Mouse (Mus musculus) CH12.LX (cell line): ENCODE results near the gene Rnf208. TPM values are rescaled to one million over a fixed set of nuclear protein-coding genes. Genes with fewer than 3 reads are reported as not detected.

Source experiments
- DNase-seq: peaks from one replicate; pipeline ENCODE4 v3.0.0-alpha.2; 2013; ENCODE audit errors: extremely low read depth
- H3K27ac ChIP-seq: 2 replicates; pipeline ENCODE4 v1.5.1; 2012; ENCODE audit warnings: low read depth, mild to moderate bottlenecking, control low read depth, moderate library complexity; ENCODE audit not compliant: insufficient read depth
- H3K27me3 ChIP-seq: replicated peaks from 2 replicates; pipeline ENCODE3; 2012; ENCODE audit warnings: inconsistent platforms
- H3K36me3 ChIP-seq, 2 experiments: replicated peaks in 1 of 2; 2 replicates each; pipeline versions ENCODE3 to v1.6.1; 2012; ENCODE audit warnings: inconsistent platforms in 1 of 2, low read length in 1 of 2, mild to moderate bottlenecking in 1 of 2, mixed read lengths in 1 of 2, moderate library complexity in 1 of 2; ENCODE audit not compliant: control insufficient read depth in 1 of 2, insufficient read depth in 1 of 2
- H3K4me1 ChIP-seq, 2 experiments: 2 replicates each; pipeline ENCODE4 v1.6.1; 2012; ENCODE audit warnings: inconsistent platforms in 1 of 2, moderate library complexity in 1 of 2; ENCODE audit not compliant: insufficient read depth in 2 of 2, control insufficient read depth in 1 of 2
- H3K4me2 ChIP-seq: 2 replicates; pipeline ENCODE4 v1.6.1; 2012; ENCODE audit warnings: low read depth, mild to moderate bottlenecking, control low read depth; ENCODE audit not compliant: poor library complexity, insufficient read depth, severe bottlenecking
- H3K4me3 ChIP-seq, 3 experiments: fragments of 150-350 bp in 1 of 3; sonication (generic) in 1 of 3; replicated peaks in 1 of 3; 2 replicates each; pipeline versions ENCODE3 to v1.5.1; 2011 to 2012; ENCODE audit warnings: low read depth in 2 of 3, low read length in 2 of 3, mild to moderate bottlenecking in 2 of 3, moderate library complexity in 2 of 3, control low read depth in 1 of 3, improper control_type of control experiment in 1 of 3, inconsistent platforms in 1 of 3, mixed read lengths in 1 of 3; ENCODE audit not compliant: poor library complexity in 1 of 3
- H3K79me2 ChIP-seq: replicated peaks from 2 replicates; pipeline ENCODE4 v1.6.1; 2012; ENCODE audit warnings: mild to moderate bottlenecking, moderate library complexity; ENCODE audit not compliant: control insufficient read depth, poor library complexity, insufficient read depth, severe bottlenecking; ENCODE audit errors: extremely low read depth
- H3K9ac ChIP-seq: 2 replicates; pipeline ENCODE4 v1.6.1; 2012; ENCODE audit warnings: low read depth, mild to moderate bottlenecking, control low read depth, moderate library complexity; ENCODE audit not compliant: insufficient read depth
- H3K9me3 ChIP-seq: replicated peaks from 2 replicates; pipeline ENCODE3; 2012; ENCODE audit warnings: low read length, inconsistent platforms, mixed read lengths
- BHLHE40 ChIP-seq: IDR thresholded peaks from 2 replicates; pipeline ENCODE4 v1.6.1; 2011; ENCODE audit warnings: mild to moderate bottlenecking, low read depth, low read length, improper control_type of control experiment
- CHD2 ChIP-seq: IDR thresholded peaks from 2 replicates; pipeline ENCODE4 v1.6.1; 2011; ENCODE audit warnings: low read length, improper control_type of control experiment
- E2F4 ChIP-seq: IDR thresholded peaks from 2 replicates; pipeline ENCODE4 v1.6.1; 2011; ENCODE audit warnings: low read depth, low read length, improper control_type of control experiment; ENCODE audit not compliant: insufficient replicate concordance
- ELF1 ChIP-seq: IDR thresholded peaks from 2 replicates; pipeline ENCODE4 v1.6.1; 2014; ENCODE audit warnings: low read depth, mild to moderate bottlenecking, inconsistent platforms, low read length, improper control_type of control experiment
- EP300 ChIP-seq: IDR thresholded peaks from 2 replicates; pipeline ENCODE4 v1.6.1; 2011; ENCODE audit warnings: low read length, improper control_type of control experiment
- ETS1 ChIP-seq: conservative IDR thresholded peaks from 2 replicates; pipeline ENCODE4 v1.6.1; 2012; ENCODE audit warnings: low read depth, mild to moderate bottlenecking, inconsistent platforms, low read length, improper control_type of control experiment, moderate library complexity
- IRF4 ChIP-seq: IDR thresholded peaks from 2 replicates; pipeline ENCODE4 v1.6.1; 2014; ENCODE audit warnings: low read depth, mild to moderate bottlenecking, inconsistent platforms, low read length, improper control_type of control experiment
- JUN ChIP-seq: IDR thresholded peaks from 2 replicates; pipeline ENCODE4 v1.6.1; 2011; ENCODE audit warnings: low read depth, mild to moderate bottlenecking, low read length, improper control_type of control experiment, moderate library complexity; ENCODE audit not compliant: insufficient read depth
- MAZ ChIP-seq: IDR thresholded peaks from 2 replicates; pipeline ENCODE4 v1.6.1; 2012; ENCODE audit warnings: low read depth, mild to moderate bottlenecking, inconsistent platforms, low read length, improper control_type of control experiment, moderate library complexity
- MEF2A ChIP-seq: IDR thresholded peaks from 2 replicates; pipeline ENCODE4 v1.6.1; 2014; ENCODE audit warnings: low read depth, mild to moderate bottlenecking, inconsistent platforms, low read length, improper control_type of control experiment, borderline replicate concordance
- MYC ChIP-seq: IDR thresholded peaks from 2 replicates; pipeline ENCODE4 v1.6.1; 2011; ENCODE audit warnings: low read depth, mild to moderate bottlenecking, improper control_type of control experiment, low read length
- NELFE ChIP-seq: IDR thresholded peaks from 2 replicates; pipeline ENCODE4 v1.6.1; 2011; ENCODE audit warnings: low read depth, low read length, improper control_type of control experiment
- PAX5 ChIP-seq: IDR thresholded peaks from 2 replicates; pipeline ENCODE4 v1.6.1; 2012; ENCODE audit warnings: low read length, inconsistent platforms, mixed read lengths
- POLR2AphosphoS2 ChIP-seq: IDR thresholded peaks from 2 replicates; pipeline ENCODE4 v1.6.1; 2011; ENCODE audit warnings: low read depth, low read length, improper control_type of control experiment
- RAD21 ChIP-seq: IDR thresholded peaks from 2 replicates; pipeline ENCODE4 v1.6.1; 2011; ENCODE audit warnings: low read depth, mild to moderate bottlenecking, low read length, improper control_type of control experiment, moderate library complexity
- USF2 ChIP-seq: conservative IDR thresholded peaks from 2 replicates; pipeline ENCODE4 v1.6.1; 2011; ENCODE audit warnings: low read depth, low read length, improper control_type of control experiment
- ZC3H11A ChIP-seq: IDR thresholded peaks from 2 replicates; pipeline ENCODE4 v1.6.1; 2012; ENCODE audit warnings: low read depth, mild to moderate bottlenecking, inconsistent platforms, low read length, improper control_type of control experiment
- ZKSCAN1 ChIP-seq: IDR thresholded peaks from 2 replicates; pipeline ENCODE4 v1.6.1; 2012; ENCODE audit warnings: low read depth, inconsistent platforms, low read length, improper control_type of control experiment, borderline replicate concordance
- ZNF384 ChIP-seq: IDR thresholded peaks from 2 replicates; pipeline ENCODE4 v1.6.1; 2012; ENCODE audit warnings: low read depth, low read length, improper control_type of control experiment, inconsistent platforms
- dilution Hi-C: fragments of 300-500 bp; cut with MboI; formaldehyde crosslinking; loops from 2 replicates; pipeline ENCODE4 v1.14.3; 2020; ENCODE audit warnings: low sequenced_read_pairs; ENCODE audit not compliant: extremely low pct_unique_long_range_greater_than_20kb, extremely low pct_ligation_motif_present
- in situ Hi-C: fragments of 300-500 bp; cut with MboI; formaldehyde crosslinking; loops from 3 replicates; pipeline ENCODE4 v1.14.3; 2019; ENCODE audit warnings: low sequenced_read_pairs, low pct_ligation_motif_present, low pct_unique_long_range_greater_than_20kb, mixed read lengths
- polyA plus RNA-seq: library from polyadenylated mRNA; unstranded; fragments of >175 nt; gene quantifications from 2 replicates; pipeline ENCODE4 v1.2.1, GENCODE M21; 2012; ENCODE audit warnings: low read depth; ENCODE audit not compliant: insufficient read length
- total RNA-seq, 2 experiments: library from RNA; depleted of rRNA; stranded (reverse); fragments of 300-350 nt in 1 of 2; fragments of >200 nt in 1 of 2; gene quantifications; 2 replicates each; pipeline ENCODE4 v1.2.3; 2012 to 2014

Gene Rnf208
- total and polyA plus RNA-seq, 3 experiments = 0.34 to 1.7 (median 1.4) TPM

GRCm38 (mm10) chr2:25240723-25241437 lies 1.2 kb upstream of the Rnf208 start (continued):
- TF ChIP-seq ZKSCAN1 = no peak
- TF ChIP-seq RAD21 = no peak
- TF ChIP-seq CHD2 = no peak
- no peak for TF ChIP-seq E2F4
- no peak for TF ChIP-seq MAZ
- TF ChIP-seq MEF2A = no peak

GRCm38 (mm10) chr2:25241438-25241775 lies 648 bp upstream of the Rnf208 start:
- TF ChIP-seq IRF4 = no peak
- no peak for TF ChIP-seq ZNF384
- TF ChIP-seq JUN = no peak
- TF ChIP-seq E2F4 = no peak
- no peak for TF ChIP-seq ELF1
- TF ChIP-seq EP300 = no peak
- TF ChIP-seq MYC = no peak
- no peak for TF ChIP-seq BHLHE40
- no peak for TF ChIP-seq USF2
- TF ChIP-seq PAX5 = no peak
- no peak for TF ChIP-seq ETS1
- no peak for TF ChIP-seq ZC3H11A
- no peak overlapping the region for H3K27ac ChIP-seq
- dilution Hi-C loops = no loop called here
- H3K36me3 ChIP-seq = peaks cover 16 to 30% of the 10 kb centered on the region in 2 experiments
- no peak for DNase-seq
- no peaks in the 10 kb centered on the region for H3K79me2 ChIP-seq
- H3K9ac ChIP-seq = no peak overlapping the region
- peaks cover 45% of the 10 kb centered on the region for H3K27me3 ChIP-seq
- in situ Hi-C loops = no loop called here
- no peaks in the 10 kb centered on the region for H3K9me3 ChIP-seq
- H3K4me2 ChIP-seq = peak overlapping the region; percentile 89
- H3K4me1 ChIP-seq = peaks cover 8 to 16% of the 10 kb centered on the region in 2 experiments
- peak overlapping the region in 2 of 3 experiments; percentile 44 to 49 for H3K4me3 ChIP-seq

- no peak overlapping the region for H3K4me3 ChIP-seq
- no peak for DNase-seq
- peaks cover 8 to 16% of the 10 kb centered on the region in 2 experiments for H3K4me1 ChIP-seq
- peaks cover 26% of the 10 kb centered on the region for H3K27me3 ChIP-seq
- dilution Hi-C loops = no loop called here
- H3K9me3 ChIP-seq = no peaks in the 10 kb centered on the region
- no peak overlapping the region for H3K27ac ChIP-seq
- TF ChIP-seq RAD21 (no peak), ZNF384 (no peak), POLR2AphosphoS2 (no peak), NELFE (no peak), E2F4 (no peak), ETS1 (no peak)
- no peak overlapping the region for H3K4me2 ChIP-seq
- H3K9ac ChIP-seq = no peak overlapping the region
- no peaks in the 10 kb centered on the region for H3K79me2 ChIP-seq
- peaks cover 35 to 50% of the 10 kb centered on the region in 2 experiments for H3K36me3 ChIP-seq
- in situ Hi-C loops = no loop called here
These were observed 1.3 kb downstream of the Rnf208 start for GRCm38 (mm10) chr2:25243342-25243741.
